Mouse (Mus musculus): ENCODE data around the gene Avp.

The Avp gene

DNA sequence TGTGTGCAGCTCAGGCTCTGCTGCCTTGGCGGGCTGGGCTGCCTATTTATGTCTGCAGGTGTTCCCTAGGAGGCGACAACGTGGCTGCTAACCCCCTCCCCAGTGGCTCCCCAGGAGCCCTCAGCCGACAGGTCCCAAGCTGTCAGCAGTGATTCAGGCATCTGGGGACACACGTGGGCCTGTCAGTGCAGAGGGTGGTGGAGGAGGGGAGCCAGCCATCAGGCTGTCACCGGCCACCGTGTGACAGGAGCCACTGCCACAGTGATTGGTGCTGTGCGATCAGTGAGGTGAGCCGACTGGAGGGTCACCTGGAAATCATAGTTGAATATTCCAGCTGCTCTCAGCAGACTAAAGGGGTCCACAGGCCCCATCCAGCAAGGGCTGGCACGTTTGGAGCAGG lies at the start of gene Avp:
Gene Avp, minus strand, starts transcription at position 3 of the 400 bp plus-strand sequence.
- ChIA-PET CTCF (interaction anchor here in 2 of 4 experiments (1.2 to 2.0 kb wide), 2 partner anchors 15 to 230 kb away, joined by 4 to 6 read pairs; no protein-coding TSS in a partner anchor), POLR2A (interaction anchor here in 1 of 4 experiments (0.8 to 1.2 kb wide), 2 partner anchors 82 to 309 kb away, joined by 3 read pairs; partner anchors contain the start of gene Ddrgk1)

DNA sequence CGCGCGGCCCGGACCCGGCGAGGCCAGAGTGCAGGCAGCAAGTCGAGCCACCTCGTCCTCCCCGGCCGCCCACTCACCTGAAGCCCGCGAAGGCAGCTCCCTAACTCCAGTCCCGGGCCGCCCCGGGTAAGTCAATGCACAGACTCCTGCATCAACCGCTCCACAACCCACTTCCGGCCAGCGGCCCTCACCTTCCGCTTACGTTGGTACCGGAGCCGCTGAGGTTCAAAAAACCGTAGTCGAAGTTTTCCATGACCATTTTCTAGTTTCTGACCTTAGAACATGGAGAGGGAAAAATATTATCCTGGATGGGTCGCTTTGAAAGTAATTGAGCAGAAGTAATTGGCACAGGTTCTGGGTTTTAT lies 47.5 kb upstream of the Avp start, which contains the start of the genes Fastkd5 and Ubox5:
Gene Fastkd5, minus strand, starts transcription at position 189 of the 365 bp plus-strand sequence.
Gene Ubox5, minus strand, starts transcription at position 200 of the 365 bp plus-strand sequence.
- CTCF ChIA-PET: interaction anchor here in 1 of 4 experiments (1.8 kb wide), 1 partner anchor 66 kb away, joined by 4 read pairs; the partner anchor contains the start of gene Mrps26
- POLR2A ChIA-PET: interaction anchor here in 3 of 4 experiments (0.6 to 1.5 kb wide), 7 partner anchors 9 to 206 kb away, joined by 3 to 6 read pairs (median 4); partner anchors contain the start of genes Ddrgk1 (in 2 of the 3), Pced1a (in 1 of the 3) and Vps16 (in 1 of the 3)

GRCm38 (mm10) chr2:130629080-130629838 lies 46.9 kb upstream of the Avp start:
- CTCF ChIA-PET: interaction anchor here in 2 of 4 experiments (1.0 to 2.0 kb wide), 3 partner anchors 16 to 87 kb away, joined by 3 to 10 read pairs (median 4); partner anchors contain the start of gene Mrps26 (in 1 of the 2)
- POLR2A ChIA-PET: interaction anchor here in 3 of 4 experiments (0.6 to 1.5 kb wide), 7 partner anchors 9 to 205 kb away, joined by 3 to 6 read pairs (median 4); partner anchors contain the start of genes Ddrgk1 (in 2 of the 3), Pced1a (in 1 of the 3) and Vps16 (in 1 of the 3)

GRCm38 (mm10) chr2:130628424-130628823 lies 46.1 kb upstream of the Avp start:
- POLR2A ChIA-PET: interaction anchor here in 2 of 4 experiments (0.7 to 1.2 kb wide), 3 partner anchors 9 to 1507 kb away, joined by 4 read pairs; no protein-coding TSS in a partner anchor
- CTCF ChIA-PET: interaction anchor here (0.6 to 2.0 kb wide), 12 partner anchors 10 to 1549 kb away, joined by 3 to 12 read pairs (median 4); partner anchors contain the start of genes Lzts3 (in 1 of the 4) and Mrps26 (in 1 of the 4)

DNA sequence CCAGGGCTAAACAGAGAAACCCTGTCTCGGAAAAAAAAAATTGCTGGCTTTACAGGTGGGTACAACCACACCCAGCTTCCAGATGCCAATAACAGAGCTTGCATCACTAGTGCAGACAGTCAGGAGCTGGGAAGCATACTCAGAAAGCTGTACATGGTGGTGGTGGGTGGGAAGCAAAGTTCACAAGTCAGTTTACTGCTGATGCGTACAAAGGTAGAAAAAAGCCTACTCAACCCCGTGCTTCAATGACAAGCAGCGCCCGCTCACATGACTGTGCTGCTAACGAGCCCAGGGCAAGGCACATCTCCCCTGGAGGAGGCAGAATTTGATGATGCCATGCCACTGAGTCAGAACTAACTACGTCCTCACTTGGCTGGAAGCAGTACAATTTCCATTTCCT lies 36.6 kb upstream of the Avp start:
- ChIA-PET POLR2A (no interaction called here), CTCF (interaction anchor here in 1 of 4 experiments (0.7 kb wide), 1 partner anchor 125 kb away, joined by 4 read pairs; no protein-coding TSS in a partner anchor)

DNA sequence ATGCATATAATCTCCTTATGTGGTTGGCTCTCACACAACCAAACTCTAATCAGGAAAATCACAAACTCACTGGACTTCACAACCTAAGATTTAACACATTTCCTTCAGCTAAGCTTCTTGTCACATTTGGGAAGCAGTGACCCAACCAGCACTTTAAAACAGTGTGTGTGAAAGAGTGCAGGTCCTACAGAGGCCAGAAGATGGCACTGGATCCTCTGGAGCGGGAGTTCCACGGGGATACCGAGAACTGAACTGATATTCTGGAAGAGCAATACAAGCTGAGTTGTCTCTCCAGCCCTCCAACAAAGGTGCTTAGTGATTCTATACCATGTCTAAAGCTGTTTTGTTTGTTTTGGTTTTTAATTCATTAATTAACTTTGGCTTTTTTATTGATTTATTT lies 30.7 kb upstream of the Avp start:
- ChIA-PET CTCF (interaction anchor here (0.5 to 1.7 kb wide), 21 partner anchors 8 to 583 kb away, joined by 3 to 10 read pairs (median 3); partner anchors contain the start of genes Ddrgk1 (in 1 of the 4), Itpa (in 1 of the 4) and Lzts3 (in 1 of the 4)), POLR2A (interaction anchor here in 2 of 4 experiments (0.6 to 2.1 kb wide), 9 partner anchors 8 to 84 kb away, joined by 3 to 8 read pairs (median 4); partner anchors contain the start of genes Slc4a11 (in 2 of the 2), Ddrgk1 (in 1 of the 2) and Lzts3 (in 1 of the 2))

DNA sequence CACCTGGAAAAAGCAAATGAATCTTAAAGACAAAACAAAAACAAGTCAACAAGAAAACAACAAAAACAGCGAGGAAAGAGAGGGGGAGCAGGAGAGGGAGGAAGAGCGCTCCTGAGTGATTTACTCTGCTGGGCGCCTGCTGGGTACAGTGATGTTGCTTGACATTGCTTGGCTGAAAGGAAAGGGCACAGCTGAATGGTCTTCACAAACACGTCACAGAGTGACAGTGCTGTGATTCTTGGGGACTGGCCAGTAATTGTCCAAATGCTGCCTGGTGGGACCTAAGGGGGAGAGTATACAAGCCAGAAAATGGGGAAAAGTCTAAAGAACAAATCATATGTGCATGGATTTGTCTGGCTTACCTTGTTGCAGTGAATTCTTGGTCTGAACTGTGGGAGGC lies 19.8 kb upstream of the Avp start:
- POLR2A ChIA-PET: no interaction called here

DNA sequence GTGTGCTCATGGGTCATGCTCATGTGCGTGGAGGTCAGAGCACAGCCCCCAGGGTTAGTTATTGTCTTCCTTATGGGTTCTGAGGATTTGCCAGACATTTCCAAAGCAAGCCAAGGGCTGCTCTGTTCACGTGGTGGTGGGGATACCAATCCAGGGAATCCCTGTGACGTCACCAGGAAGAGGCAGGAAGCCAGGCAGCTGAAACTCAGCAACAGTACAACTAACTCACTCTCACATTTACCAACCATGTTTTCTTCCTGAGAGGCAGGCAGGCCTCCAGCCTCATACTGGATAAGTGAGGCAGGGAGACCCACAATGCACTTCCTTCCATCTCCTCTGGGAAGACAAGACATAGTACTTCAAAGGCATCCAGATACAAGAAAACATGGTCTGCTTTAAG lies 16.0 kb upstream of the Avp start:
- ChIA-PET CTCF (interaction anchor here in 2 of 4 experiments (0.6 to 1.7 kb wide), 4 partner anchors 10 to 209 kb away, joined by 4 to 7 read pairs (median 6); partner anchors contain the start of gene Mrps26 (in 1 of the 2)), POLR2A (interaction anchor here in 1 of 4 experiments (0.9 to 2.3 kb wide), 3 partner anchors 9 to 10 kb away, joined by 3 to 12 read pairs (median 3); no protein-coding TSS in a partner anchor)

More for the DNA sequence above, 19.8 kb upstream of the Avp start:
- CTCF ChIA-PET: no interaction called here

- ChIA-PET POLR2A (interaction anchor here in 2 of 4 experiments (0.6 to 2.3 kb wide), 9 partner anchors 10 to 67 kb away, joined by 3 to 12 read pairs (median 3); partner anchors contain the start of genes Ddrgk1 (in 1 of the 2) and Mrps26 (in 1 of the 2)), CTCF (interaction anchor here (0.5 to 1.7 kb wide), 37 partner anchors 9 to 353 kb away, joined by 3 to 10 read pairs (median 4); partner anchors contain the start of genes Mrps26 (in 3 of the 4), Avp (in 1 of the 4), Ddrgk1 (in 1 of the 4) and Lzts3 (in 1 of the 4))
These were observed 15.3 kb upstream of the Avp start for GRCm38 (mm10) chr2:130597601-130598010.

- ChIA-PET CTCF (interaction anchor here in 1 of 4 experiments (0.6 kb wide), 1 partner anchor 481 kb away, joined by 3 read pairs; no protein-coding TSS in a partner anchor), POLR2A (interaction anchor here in 1 of 4 experiments (0.7 to 0.8 kb wide), 2 partner anchors 28 to 576 kb away, joined by 3 to 16 read pairs; no protein-coding TSS in a partner anchor)
These were observed 13.2 kb upstream of the Avp start for GRCm38 (mm10) chr2:130595596-130595995.

GRCm38 (mm10) chr2:130591016-130591415 lies 8.7 kb upstream of the Avp start:
- ChIA-PET CTCF (no interaction called here), POLR2A (no interaction called here)

DNA sequence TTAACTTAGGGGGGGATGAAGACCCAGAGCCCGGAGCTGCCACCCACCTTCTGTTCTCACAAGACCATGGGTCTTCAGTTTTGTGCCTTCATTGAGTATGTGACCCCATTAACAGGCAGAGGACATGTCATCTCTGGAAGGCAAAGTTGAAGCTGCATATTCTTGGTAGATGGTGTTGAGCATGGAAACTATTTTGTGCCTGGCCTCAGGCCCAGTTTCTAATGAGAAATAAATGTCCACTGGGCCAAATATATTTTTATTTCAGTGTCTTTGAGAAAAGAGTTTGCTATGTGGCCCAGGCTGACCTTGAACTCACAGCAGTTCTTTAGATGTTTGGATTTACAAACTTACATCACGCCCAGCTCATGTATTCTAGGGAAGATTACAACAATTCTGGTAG lies 7.4 kb upstream of the Avp start:
- CTCF ChIA-PET: interaction anchor here in 1 of 4 experiments (1.5 kb wide), 1 partner anchor 27 kb away, joined by 3 read pairs; the partner anchor contains the start of gene Mrps26
- POLR2A ChIA-PET: interaction anchor here in 2 of 4 experiments (0.8 to 1.3 kb wide), 3 partner anchors 9 to 160 kb away, joined by 3 to 4 read pairs (median 3); no protein-coding TSS in a partner anchor

DNA sequence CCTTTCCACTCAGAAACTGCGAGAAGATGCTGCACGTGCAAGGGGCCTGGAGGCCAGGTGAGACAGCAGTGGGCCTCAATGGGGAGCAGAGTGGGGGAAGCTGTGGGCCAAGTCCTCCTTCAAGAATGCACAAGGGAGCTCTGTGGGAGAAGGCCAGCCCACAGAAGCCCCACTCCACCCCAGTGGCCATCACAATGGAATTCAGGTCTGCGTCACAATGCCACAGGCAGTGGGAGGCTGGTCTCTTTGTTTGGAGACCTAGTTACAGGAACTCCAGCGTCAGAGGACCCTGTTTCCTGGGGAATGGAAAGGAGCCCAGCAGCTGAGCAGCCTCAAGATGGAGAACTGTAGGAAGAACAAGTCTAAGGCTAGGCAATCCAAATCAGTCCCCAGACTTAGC lies 6.8 kb upstream of the Avp start:
- CTCF ChIA-PET: interaction anchor here in 1 of 4 experiments (1.5 kb wide), 1 partner anchor 26 kb away, joined by 3 read pairs; the partner anchor contains the start of gene Mrps26

GRCm38 (mm10) chr2:130588373-130588772 lies 6.0 kb upstream of the Avp start:
- CTCF ChIA-PET: interaction anchor here in 1 of 4 experiments (0.7 to 1.6 kb wide), 2 partner anchors 9 to 803 kb away, joined by 3 to 6 read pairs; no protein-coding TSS in a partner anchor
- POLR2A ChIA-PET: interaction anchor here in 1 of 4 experiments (0.7 to 3.0 kb wide), 4 partner anchors 9 to 640 kb away, joined by 3 to 12 read pairs (median 4); no protein-coding TSS in a partner anchor

More for the DNA sequence above, 6.8 kb upstream of the Avp start:
- POLR2A ChIA-PET: interaction anchor here in 2 of 4 experiments (0.8 to 3.0 kb wide), 4 partner anchors 8 to 161 kb away, joined by 3 to 12 read pairs (median 4); no protein-coding TSS in a partner anchor

DNA sequence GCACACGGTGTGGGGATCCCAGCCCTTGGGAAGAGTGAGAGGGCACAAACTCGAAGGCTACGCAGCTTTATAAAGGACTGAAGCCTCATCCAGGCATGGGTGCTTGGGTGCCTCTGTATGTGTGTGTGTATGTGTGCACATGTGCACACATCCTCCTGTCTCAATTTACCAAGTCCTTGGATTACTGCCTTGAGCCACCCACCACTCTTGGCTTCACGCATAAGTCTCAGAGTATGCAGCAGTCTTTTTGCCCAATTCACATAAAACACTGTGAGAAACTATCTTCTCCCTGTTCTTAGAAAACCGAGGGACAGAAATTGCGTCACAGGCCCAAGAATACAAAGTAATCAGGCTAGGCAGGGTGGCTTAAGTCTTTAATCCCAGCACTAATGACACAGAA lies 3.7 kb upstream of the Avp start:
- CTCF ChIA-PET: interaction anchor here in 1 of 4 experiments (0.9 kb wide), 1 partner anchor 12 kb away, joined by 3 read pairs; no protein-coding TSS in a partner anchor
- POLR2A ChIA-PET: interaction anchor here in 1 of 4 experiments (0.6 kb wide), 1 partner anchor 9 kb away, joined by 9 read pairs; no protein-coding TSS in a partner anchor

DNA sequence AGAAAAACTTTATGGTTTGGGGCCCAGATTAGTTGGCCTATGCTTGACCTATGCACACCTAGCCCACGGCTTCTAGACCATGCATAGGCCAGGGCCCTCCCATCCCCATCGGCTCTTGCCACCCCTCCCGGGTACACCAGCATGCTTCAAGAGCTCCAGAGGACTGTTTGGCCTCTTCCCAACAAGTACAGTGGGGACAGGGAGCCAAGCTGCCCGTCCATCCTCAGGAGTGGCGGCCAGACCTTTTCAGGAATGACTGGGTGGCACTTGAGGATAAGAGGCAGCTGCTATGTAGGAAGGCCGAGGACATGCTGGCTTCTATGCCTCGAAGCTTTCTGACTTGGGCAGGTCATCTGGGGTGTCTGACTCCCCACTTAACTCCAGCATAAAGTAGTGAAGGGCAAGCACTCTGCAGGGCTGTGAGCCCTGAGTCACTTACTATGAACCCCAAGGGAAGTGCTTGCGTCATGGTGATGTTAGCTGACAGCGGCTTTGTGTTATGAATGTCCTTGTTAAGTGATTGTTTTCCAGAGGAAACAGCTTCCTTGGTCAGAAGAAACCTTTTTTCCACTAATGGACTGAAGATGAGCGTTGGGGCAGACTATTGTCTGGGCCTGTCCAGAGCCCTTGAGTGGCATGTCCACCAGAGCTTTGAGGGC lies 1.7 kb upstream of the Avp start:
- POLR2A ChIA-PET: interaction anchor here in 3 of 4 experiments (0.6 to 2.2 kb wide), 7 partner anchors 8 to 452 kb away, joined by 3 to 8 read pairs (median 3); partner anchors contain the start of genes Mrps26 (in 2 of the 3), Oxt (in 1 of the 3) and Snrpb (in 1 of the 3)
- CTCF ChIA-PET: interaction anchor here (0.5 to 2.0 kb wide), 8 partner anchors 13 to 1338 kb away, joined by 3 to 7 read pairs (median 4); partner anchors contain the start of gene Mrps26 (in 2 of the 4)

GRCm38 (mm10) chr2:130581201-130581600 lies 1.2 kb downstream of the Avp start:
- ChIA-PET POLR2A (interaction anchor here in 3 of 4 experiments (0.7 to 3.0 kb wide), 7 partner anchors 17 to 117 kb away, joined by 3 to 16 read pairs (median 4); partner anchors contain the start of genes Ddrgk1 (in 2 of the 3), Mrps26 (in 2 of the 3), Itpa (in 1 of the 3) and Slc4a11 (in 1 of the 3)), CTCF (interaction anchor here in 2 of 4 experiments (1.2 to 2.4 kb wide), 4 partner anchors 16 to 139 kb away, joined by 3 to 8 read pairs (median 7); partner anchors contain the start of gene Mrps26 (in 1 of the 2))

Data from embryonic stem cell, embryonic (primary cell).